Mouse (Mus musculus) limb, embryonic 15.5 days (tissue): ENCODE results near the gene Nrxn3. TPM values are rescaled to one million over a fixed set of nuclear protein-coding genes. Genes with fewer than 3 reads are reported as not detected.

Source experiments
- ATAC-seq: fragments of 200-750 bp; cut with Nextera tagmentation; 2 replicates; pipeline ENCODE4 v1.8.0; 2017; ENCODE audit warnings: low read depth, moderate TSS enrichment; ENCODE audit not compliant: insufficient number of reproducible peaks, low FRiP score, low TSS enrichment
- H3K27ac ChIP-seq: fragments of 300-500 bp; sonication (generic); 2 replicates; pipeline ENCODE4 v1.5.1; 2015; ENCODE audit warnings: moderate library complexity, mild to moderate bottlenecking, inconsistent platforms
- H3K27me3 ChIP-seq: fragments of 300-500 bp; sonication (generic); 2 replicates; pipeline ENCODE4 v1.6.1; 2015; ENCODE audit warnings: inconsistent platforms
- H3K36me3 ChIP-seq: fragments of 300-500 bp; sonication (generic); 2 replicates; pipeline ENCODE4 v1.6.1; 2015; ENCODE audit warnings: inconsistent platforms
- H3K4me1 ChIP-seq: fragments of 300-500 bp; sonication (generic); 2 replicates; pipeline ENCODE4 v1.6.1; 2015; ENCODE audit warnings: inconsistent platforms
- H3K4me2 ChIP-seq: fragments of 300-500 bp; sonication (generic); 2 replicates; pipeline ENCODE4 v1.6.1; 2015; ENCODE audit warnings: mild to moderate bottlenecking, inconsistent platforms
- H3K4me3 ChIP-seq: fragments of 300-500 bp; sonication (generic); 2 replicates; pipeline ENCODE4 v1.5.1; 2015; ENCODE audit warnings: mild to moderate bottlenecking, inconsistent platforms
- H3K9ac ChIP-seq: fragments of 300-500 bp; sonication (generic); 2 replicates; pipeline ENCODE4 v1.6.1; 2015; ENCODE audit warnings: inconsistent platforms
- H3K9me3 ChIP-seq: fragments of 300-500 bp; sonication (generic); 2 replicates; pipeline ENCODE4 v1.6.1; 2016; ENCODE audit warnings: inconsistent platforms
- WGBS: fragments of 180-500 bp; shearing (Covaris S2); methylation state at CpG from one replicate; pipeline ENCODE4 v1.1.7; 2015; 5-methylcytosine and 5-hydroxymethylcytosine counted together
- polyA plus RNA-seq: library from polyadenylated mRNA; unstranded; fragments of >200 nt; fragmentation: Nextera tagmentation; extraction: Ambion mirVana; gene quantifications from 2 replicates; pipeline ENCODE4 v1.2.1, GENCODE M21; 2015

The Nrxn3 gene
- polyA plus RNA-seq, 1 experiment from 2014 or later, result 0.70 TPM

DNA sequence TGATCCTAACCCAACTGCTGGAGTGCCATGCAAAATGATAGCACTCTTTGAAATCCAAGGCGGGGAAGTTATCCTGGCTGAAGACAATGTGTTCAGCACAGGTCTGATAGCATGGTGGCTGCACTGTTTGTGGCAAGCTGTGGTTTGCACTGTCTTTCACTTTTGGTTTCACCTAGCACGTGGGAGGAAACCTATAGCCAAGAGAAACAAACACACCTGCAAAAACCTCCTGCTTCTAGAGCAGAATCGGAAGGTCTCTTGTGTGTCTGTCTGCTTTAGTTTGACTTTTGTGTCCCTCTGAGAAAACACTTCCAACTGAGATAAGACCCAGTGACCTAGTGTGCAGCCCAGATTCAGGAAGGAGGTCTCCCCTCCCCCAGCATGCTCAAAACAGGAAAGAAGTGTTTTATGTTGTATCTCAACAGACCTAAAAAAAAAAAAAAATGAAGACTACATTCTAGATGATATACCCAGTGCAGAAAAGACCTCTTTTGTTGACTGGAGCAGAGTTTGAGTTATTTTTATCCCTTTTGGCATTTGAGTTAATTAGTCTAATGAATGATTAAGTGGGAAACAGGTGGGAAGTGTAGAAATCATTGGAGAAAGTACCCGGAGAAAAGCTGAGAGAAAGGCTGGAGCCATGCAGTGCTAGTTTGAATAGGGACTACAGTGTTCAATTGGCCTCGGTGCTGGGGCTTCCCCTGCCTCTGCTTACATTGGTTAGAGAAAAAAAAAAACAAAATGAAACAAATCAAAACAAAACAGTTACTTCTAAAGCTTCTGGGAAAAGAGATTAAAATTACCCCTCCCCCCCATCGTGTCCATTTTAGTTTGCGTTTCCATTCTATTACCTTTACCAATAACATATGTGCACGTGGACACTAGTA lies 996.8 kb downstream of the Nrxn3 start:
- no peaks in the 10 kb centered on the region for H3K9me3 ChIP-seq
- H3K4me1 ChIP-seq, result no peaks in the 10 kb centered on the region
- H3K36me3 ChIP-seq, result no peaks in the 10 kb centered on the region
- H3K4me3 ChIP-seq, result no peak overlapping the region
- no peak overlapping the region for H3K4me2 ChIP-seq
- no peak for ATAC-seq
- no peak overlapping the region for H3K27ac ChIP-seq
- H3K9ac ChIP-seq, result no peak overlapping the region
- WGBS, result 46% methylated on average over 8 of the region's 8 CpGs
- no peaks in the 10 kb centered on the region for H3K27me3 ChIP-seq

DNA sequence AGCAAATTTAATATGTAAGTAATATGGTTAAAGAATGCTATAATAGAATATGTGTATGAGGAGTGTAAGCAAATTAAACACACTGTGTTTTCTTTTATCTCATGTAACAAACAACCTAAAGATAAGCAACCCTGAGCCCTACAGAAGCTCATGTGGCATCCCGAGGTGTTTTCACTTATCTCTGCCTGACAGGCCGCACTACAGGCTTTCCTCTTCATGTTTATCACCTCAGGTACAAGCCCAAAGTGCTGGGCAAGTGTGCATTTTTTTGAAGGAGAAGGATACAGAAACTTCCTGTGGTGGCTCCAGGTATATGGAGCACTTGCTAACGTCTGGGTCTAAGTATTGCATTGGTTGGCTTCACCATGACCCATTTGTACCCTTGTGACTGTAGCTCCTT lies 998.3 kb downstream of the Nrxn3 start:
- Histone ChIP-seq H3K4me3 (no peak overlapping the region), H3K9ac (no peak overlapping the region), H3K9me3 (no peaks in the 10 kb centered on the region), H3K27ac (no peak overlapping the region), H3K36me3 (no peaks in the 10 kb centered on the region), H3K4me1 (no peaks in the 10 kb centered on the region), H3K4me2 (no peak overlapping the region), H3K27me3 (no peaks in the 10 kb centered on the region)
- WGBS, result 65% methylated on average over 3 of the region's 3 CpGs
- no peak for ATAC-seq

DNA sequence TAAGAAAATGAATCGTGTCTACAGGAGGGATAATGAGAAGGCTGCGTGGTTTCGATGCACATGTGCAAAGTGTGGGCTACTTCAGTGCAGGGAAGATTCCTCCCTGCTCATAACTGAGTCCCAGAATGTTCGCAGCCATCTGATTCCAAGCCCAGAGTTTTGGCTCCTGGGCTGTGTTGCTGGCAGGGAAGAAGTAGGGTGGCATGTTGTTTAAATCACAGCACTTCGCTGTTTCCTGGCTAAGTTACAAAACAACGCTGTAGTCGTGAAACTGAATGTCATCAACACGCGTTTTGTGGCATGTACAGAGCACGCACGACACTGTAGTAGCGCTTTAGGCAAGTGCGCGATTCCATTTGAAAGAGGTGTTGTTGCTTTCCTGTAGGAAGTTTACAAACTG lies 999.8 kb downstream of the Nrxn3 start:
- Histone ChIP-seq H3K27ac (no peak overlapping the region), H3K27me3 (no peaks in the 10 kb centered on the region), H3K4me3 (no peak overlapping the region), H3K9me3 (no peaks in the 10 kb centered on the region), H3K36me3 (no peaks in the 10 kb centered on the region), H3K9ac (no peak overlapping the region), H3K4me2 (no peak overlapping the region), H3K4me1 (no peaks in the 10 kb centered on the region)
- WGBS, result 71% methylated on average over 14 of the region's 14 CpGs
- ATAC-seq, result no peak

DNA sequence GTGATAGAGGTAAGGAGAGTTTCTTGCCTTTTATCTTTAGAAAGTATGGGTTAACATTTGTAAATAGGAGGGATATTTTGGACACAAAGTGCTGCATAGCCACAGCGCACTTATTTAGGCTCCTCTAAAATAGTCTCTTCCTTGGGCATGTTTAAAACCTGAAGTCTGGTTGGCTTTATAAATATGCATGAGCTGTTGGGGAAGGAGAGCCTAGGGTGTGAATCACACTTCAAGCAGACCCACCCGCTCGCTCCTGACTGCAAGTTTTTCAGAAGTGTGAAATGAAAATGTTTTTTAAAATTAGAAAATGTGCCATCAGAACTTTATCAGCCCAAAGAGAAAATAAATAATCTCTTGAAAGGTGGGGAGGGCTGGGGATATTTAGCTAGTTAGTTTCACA lies 1001.4 kb downstream of the Nrxn3 start:
- no peaks in the 10 kb centered on the region for H3K36me3 ChIP-seq
- H3K4me1 ChIP-seq, result no peaks in the 10 kb centered on the region
- H3K27me3 ChIP-seq, result no peaks in the 10 kb centered on the region
- no peak overlapping the region for H3K4me3 ChIP-seq
- no peak overlapping the region for H3K9ac ChIP-seq
- WGBS, result 40% methylated on average over 3 of the region's 3 CpGs
- ATAC-seq, result no peak
- H3K27ac ChIP-seq, result no peak overlapping the region
- no peaks in the 10 kb centered on the region for H3K9me3 ChIP-seq
- no peak overlapping the region for H3K4me2 ChIP-seq

DNA sequence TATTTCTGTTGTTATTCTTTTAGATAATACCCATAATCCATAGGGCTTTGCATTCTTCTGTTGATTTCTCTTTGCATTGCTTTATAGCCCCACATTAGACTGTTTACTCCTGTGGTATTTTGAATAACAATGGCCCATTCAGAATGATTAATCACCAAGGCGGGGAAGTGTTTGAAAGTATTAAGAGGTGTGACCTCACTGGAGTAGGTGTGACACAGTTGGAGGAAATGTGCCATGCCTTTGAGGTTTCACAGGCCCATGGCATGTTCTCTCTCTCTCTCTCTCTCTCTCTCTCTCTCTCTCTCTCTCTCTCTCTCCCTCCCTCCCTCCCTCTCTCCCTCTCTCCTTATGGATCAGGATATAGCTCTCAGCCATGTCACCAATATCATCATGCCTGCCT lies 1019.6 kb downstream of the Nrxn3 start:
- no peak for ATAC-seq
- Histone ChIP-seq H3K9me3 (no peaks in the 10 kb centered on the region), H3K4me1 (no peaks in the 10 kb centered on the region), H3K4me2 (no peak overlapping the region), H3K4me3 (no peak overlapping the region), H3K36me3 (no peaks in the 10 kb centered on the region), H3K27me3 (no peaks in the 10 kb centered on the region), H3K27ac (no peak overlapping the region), H3K9ac (no peak overlapping the region)
- 53% methylated on average over 1 of the region's 1 CpGs for WGBS

DNA sequence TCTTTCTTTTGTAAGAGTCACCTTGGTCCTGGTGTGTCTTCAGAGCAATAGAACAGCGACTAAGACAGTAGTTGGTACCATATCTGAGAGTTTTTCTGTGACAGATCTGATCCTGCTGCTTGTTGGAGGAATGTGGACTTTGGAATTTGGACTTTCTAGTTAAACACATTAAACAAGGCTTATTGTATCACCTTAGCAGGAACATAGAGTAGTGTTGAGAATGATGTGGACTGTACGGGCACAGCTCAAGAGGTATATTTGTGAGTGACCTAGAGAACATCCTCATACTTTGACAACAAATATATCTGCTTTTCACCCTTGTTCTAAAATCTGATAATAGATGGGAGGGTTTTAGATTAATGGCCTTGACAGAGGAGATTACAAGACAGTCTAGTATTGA lies 1020.1 kb downstream of the Nrxn3 start:
- Histone ChIP-seq H3K4me1 (no peaks in the 10 kb centered on the region), H3K4me3 (no peak overlapping the region), H3K9me3 (no peaks in the 10 kb centered on the region), H3K27me3 (no peaks in the 10 kb centered on the region), H3K27ac (no peak overlapping the region), H3K4me2 (no peak overlapping the region), H3K9ac (no peak overlapping the region), H3K36me3 (no peaks in the 10 kb centered on the region)
- ATAC-seq, result no peak
- WGBS, result 83% methylated on average over 2 of the region's 2 CpGs

DNA sequence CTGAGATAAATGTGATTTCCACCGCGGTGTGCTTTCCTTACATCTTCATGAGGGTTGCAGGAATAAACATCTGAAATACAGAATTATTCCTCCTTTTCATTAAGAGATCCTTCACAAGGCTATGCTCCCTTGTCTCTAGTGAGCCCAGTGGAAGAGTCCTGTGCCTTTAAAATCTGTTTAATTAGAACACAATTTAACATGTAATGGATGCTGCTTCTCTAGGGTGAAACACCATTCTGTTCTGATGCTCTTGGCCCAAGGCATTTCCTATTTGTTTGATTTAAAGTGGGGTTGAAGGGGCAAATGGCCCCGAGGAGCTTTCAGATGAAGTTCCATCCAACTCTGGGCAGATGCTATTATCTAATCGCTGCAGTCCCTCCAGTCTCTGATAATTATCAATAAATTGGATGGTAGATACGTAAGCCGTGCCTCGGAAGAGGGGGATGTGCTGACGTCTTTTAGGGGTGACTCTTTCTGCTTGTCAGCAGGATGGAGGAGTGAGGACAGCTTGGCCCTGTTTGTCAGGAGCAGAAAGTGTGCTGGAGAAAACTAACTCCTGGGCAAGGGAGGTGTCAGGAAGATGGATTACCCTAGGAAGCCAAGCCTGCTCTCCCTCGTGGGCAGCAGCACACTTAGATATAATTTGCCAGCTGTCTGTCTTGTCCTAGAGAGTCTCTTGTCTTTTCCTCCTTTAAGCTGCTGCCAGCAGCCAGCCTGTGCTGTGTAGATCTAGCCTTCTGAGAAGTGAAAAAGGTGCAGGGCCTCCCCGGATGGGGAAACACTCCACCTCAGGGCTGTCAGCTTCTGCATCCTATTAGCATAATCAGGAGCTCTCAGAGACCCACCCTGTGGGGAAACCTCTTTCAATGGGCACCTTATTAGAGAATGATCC lies 1041.8 kb downstream of the Nrxn3 start:
- Histone ChIP-seq H3K27ac (no peak overlapping the region), H3K27me3 (no peaks in the 10 kb centered on the region), H3K9me3 (no peaks in the 10 kb centered on the region), H3K4me3 (no peak overlapping the region), H3K4me2 (no peak overlapping the region), H3K36me3 (no peaks in the 10 kb centered on the region), H3K4me1 (no peaks in the 10 kb centered on the region), H3K9ac (no peak overlapping the region)
- ATAC-seq, result no peak
- 40% methylated on average over 10 of the region's 10 CpGs for WGBS

DNA sequence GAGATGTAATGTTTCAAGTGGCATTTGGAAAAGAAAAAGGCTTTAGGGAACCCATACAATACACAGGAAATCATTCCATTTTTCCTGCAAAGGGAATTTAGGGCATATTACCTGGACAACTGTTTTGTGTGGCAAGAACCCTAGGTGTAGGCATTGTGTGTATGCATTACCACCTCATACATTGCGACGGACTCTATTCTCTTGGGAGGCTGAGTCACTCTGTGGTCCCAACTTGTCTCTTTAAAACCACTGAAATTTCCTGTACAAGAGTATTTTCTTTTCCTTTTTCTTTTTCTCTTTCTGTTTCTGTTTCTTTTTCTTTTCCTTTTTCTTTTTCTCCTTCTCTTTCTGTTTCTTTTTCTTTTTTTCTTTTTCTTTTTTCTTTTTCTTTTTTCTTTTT lies 1042.5 kb downstream of the Nrxn3 start:
- Histone ChIP-seq H3K4me3 (no peak overlapping the region), H3K9me3 (no peaks in the 10 kb centered on the region), H3K27ac (no peak overlapping the region), H3K4me2 (no peak overlapping the region), H3K9ac (no peak overlapping the region), H3K27me3 (no peaks in the 10 kb centered on the region), H3K36me3 (no peaks in the 10 kb centered on the region), H3K4me1 (no peaks in the 10 kb centered on the region)
- no peak for ATAC-seq
- 67% methylated on average over 2 of the region's 2 CpGs for WGBS

DNA sequence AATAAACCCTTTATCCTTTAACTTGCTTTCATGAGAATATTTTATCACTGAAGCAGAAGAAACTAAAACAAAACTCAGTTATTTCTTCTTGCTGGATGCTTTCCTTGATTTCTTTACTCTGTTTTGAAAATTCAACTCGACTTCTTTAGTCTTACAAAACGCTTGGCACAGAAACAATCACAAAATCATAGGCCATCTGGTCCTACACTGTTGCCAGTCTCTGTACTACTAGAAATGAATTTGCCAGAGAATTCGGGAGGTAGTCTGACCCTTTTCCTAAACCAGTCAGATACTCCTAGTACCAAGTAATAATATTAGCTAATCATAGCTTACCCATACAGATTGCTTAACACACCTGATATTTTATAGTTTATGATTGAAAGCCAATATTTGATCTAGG lies 1066.1 kb downstream of the Nrxn3 start:
- Histone ChIP-seq H3K27me3 (no peaks in the 10 kb centered on the region), H3K4me3 (no peak overlapping the region), H3K27ac (no peak overlapping the region), H3K9ac (no peak overlapping the region), H3K9me3 (no peaks in the 10 kb centered on the region), H3K36me3 (no peaks in the 10 kb centered on the region), H3K4me2 (no peak overlapping the region), H3K4me1 (no peaks in the 10 kb centered on the region)
- no peak for ATAC-seq
- 67% methylated on average over 3 of the region's 3 CpGs for WGBS

DNA sequence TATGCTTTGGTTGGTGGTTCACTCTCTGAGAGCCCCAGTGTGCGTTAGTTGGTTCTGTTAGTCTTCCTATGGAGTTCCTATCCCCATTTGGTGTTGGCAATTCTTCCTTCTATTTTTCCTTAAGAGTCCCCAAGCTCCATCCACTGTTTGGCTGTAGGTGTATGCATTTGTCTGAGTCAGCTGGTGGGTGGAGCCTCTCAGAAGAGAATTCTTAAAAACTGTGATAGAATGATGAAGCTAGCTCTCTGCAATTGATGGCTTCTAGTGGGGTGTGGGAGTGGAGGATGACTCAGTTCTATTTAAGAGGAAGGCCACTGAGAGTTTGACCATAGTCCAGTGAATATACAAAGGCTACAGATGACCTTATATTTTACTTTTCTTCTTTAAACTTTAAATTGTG lies 1067.3 kb downstream of the Nrxn3 start:
- Histone ChIP-seq H3K4me2 (no peak overlapping the region), H3K4me1 (no peaks in the 10 kb centered on the region), H3K27ac (no peak overlapping the region), H3K9me3 (no peaks in the 10 kb centered on the region), H3K27me3 (no peaks in the 10 kb centered on the region), H3K4me3 (no peak overlapping the region), H3K9ac (no peak overlapping the region), H3K36me3 (no peaks in the 10 kb centered on the region)
- WGBS, result 93% methylated on average over 1 of the region's 1 CpGs
- no peak for ATAC-seq

DNA sequence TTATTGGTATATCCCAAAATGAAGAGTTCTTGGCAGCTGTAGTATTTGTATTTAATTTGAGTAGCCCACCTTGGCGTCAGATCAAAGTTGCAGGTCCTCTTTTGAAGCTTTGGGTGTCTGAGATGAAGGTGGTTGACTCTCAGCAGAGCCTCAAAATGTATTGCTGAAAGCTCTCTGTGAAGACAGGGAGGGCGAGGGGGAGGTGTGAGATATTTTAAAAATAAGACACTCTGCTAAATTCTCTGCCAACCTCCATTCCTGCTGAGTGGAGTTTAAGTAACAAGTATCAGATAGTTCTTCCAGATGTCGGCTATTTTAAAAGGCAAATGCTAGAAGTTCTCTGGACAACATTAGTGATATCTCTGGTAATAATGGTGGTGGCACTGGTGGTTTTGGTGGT lies 1069.2 kb downstream of the Nrxn3 start:
- Histone ChIP-seq H3K27ac (no peak overlapping the region), H3K4me3 (no peak overlapping the region), H3K4me2 (no peak overlapping the region), H3K9me3 (no peaks in the 10 kb centered on the region), H3K27me3 (no peaks in the 10 kb centered on the region), H3K36me3 (no peaks in the 10 kb centered on the region), H3K9ac (no peak overlapping the region), H3K4me1 (no peaks in the 10 kb centered on the region)
- ATAC-seq, result no peak
- WGBS, result 73% methylated on average over 3 of the region's 3 CpGs

DNA sequence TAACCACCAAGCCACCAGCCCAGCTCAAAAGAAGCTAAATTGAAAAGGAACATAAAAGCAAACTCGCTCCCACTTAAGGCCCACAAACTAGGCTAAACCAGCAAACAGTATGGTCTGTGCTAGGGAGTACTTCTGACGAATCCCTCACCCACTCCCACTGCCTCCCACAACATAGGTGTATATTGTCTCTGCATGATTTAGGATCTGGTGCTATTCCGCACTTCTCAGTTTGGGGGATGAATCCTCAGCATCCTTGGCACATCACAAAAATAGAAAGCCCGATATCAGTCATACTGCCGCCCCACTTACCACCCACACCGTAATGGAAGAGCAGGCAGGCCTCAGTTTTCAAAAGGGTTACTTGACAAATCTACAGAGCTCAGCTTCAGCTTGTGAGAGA lies 1072.1 kb downstream of the Nrxn3 start:
- Histone ChIP-seq H3K36me3 (no peaks in the 10 kb centered on the region), H3K4me2 (no peak overlapping the region), H3K4me3 (no peak overlapping the region), H3K9ac (no peak overlapping the region), H3K4me1 (no peaks in the 10 kb centered on the region), H3K27me3 (no peaks in the 10 kb centered on the region), H3K27ac (no peak overlapping the region), H3K9me3 (no peaks in the 10 kb centered on the region)
- WGBS, result 92% methylated on average over 6 of the region's 6 CpGs
- ATAC-seq, result no peak
